Mouse (Mus musculus) R1 (cell line): ENCODE measurements around the gene Islr.
A peak's percentile ranks its signal among the peaks of the same experiment; 100 is the strongest.

ENCODE experiments used
- DNase-seq: peaks from one replicate; pipeline ENCODE4 v3.0.0-alpha.2; 2018; ENCODE audit warnings: low read depth, low spot score

The Islr gene

GRCm38 (mm10) chr9:58150733-58151361 is 53.3 kb downstream of the Islr start:
- no peak for DNase-seq

- no peak for DNase-seq
Measured at GRCm38 (mm10) chr9:58148806-58149205, 55.3 kb downstream of the Islr start.

GRCm38 (mm10) chr9:58145417-58145816 is 58.7 kb downstream of the Islr start:
- no peak for DNase-seq

GRCm38 (mm10) chr9:58144664-58145063 is 59.4 kb downstream of the Islr start:
- DNase-seq, result no peak

GRCm38 (mm10) chr9:58143419-58143818 is 60.7 kb downstream of the Islr start:
- no peak for DNase-seq

GRCm38 (mm10) chr9:58139947-58140346 is 64.2 kb downstream of the Islr start:
- DNase-seq, result peak; percentile 41

- DNase-seq, result no peak
Measured at GRCm38 (mm10) chr9:58135921-58136321, 68.2 kb downstream of the Islr start.

GRCm38 (mm10) chr9:58134906-58135305 is 69.2 kb downstream of the Islr start:
- no peak for DNase-seq

- no peak for DNase-seq
Measured at GRCm38 (mm10) chr9:58133893-58134884, 69.9 kb downstream of the Islr start.

GRCm38 (mm10) chr9:58131735-58132134 is 72.4 kb downstream of the Islr start:
- DNase-seq, result peak; percentile 22

GRCm38 (mm10) chr9:58130909-58131308 is 73.2 kb downstream of the Islr start:
- no peak for DNase-seq

- peak; percentile 28 for DNase-seq
Measured at GRCm38 (mm10) chr9:58129508-58129907, 74.6 kb downstream of the Islr start.

GRCm38 (mm10) chr9:58128926-58129413 is 75.1 kb downstream of the Islr start:
- DNase-seq, result no peak

- no peak for DNase-seq
Measured at GRCm38 (mm10) chr9:58125811-58126210, 78.3 kb downstream of the Islr start.

GRCm38 (mm10) chr9:58125085-58125484 is 79.0 kb downstream of the Islr start:
- peak; percentile 55 for DNase-seq

- no peak for DNase-seq
Measured at GRCm38 (mm10) chr9:58118671-58119070, 85.4 kb downstream of the Islr start, which contains the start of gene Ccdc33. Ccdc33 (minus strand) TSS chr9:58118823.

- peak; percentile 43 for DNase-seq
Measured at GRCm38 (mm10) chr9:58116024-58116651, 88.0 kb downstream of the Islr start.

GRCm38 (mm10) chr9:58115297-58115925 is 88.7 kb downstream of the Islr start:
- no peak for DNase-seq

- no peak for DNase-seq
Measured at GRCm38 (mm10) chr9:58114019-58114418, 90.1 kb downstream of the Islr start.

GRCm38 (mm10) chr9:58113279-58113884 is 90.7 kb downstream of the Islr start:
- peak; percentile 75 for DNase-seq

- no peak for DNase-seq
Measured at GRCm38 (mm10) chr9:58112866-58113278, 91.2 kb downstream of the Islr start.
